Mouse (Mus musculus) B cell, adult 62 days (primary cell): ENCODE measurements around the gene Fam227b. TPM values are rescaled to one million over a fixed set of nuclear protein-coding genes. Genes with fewer than 3 reads are reported as not detected.

ENCODE experiments used
- total RNA-seq: library from RNA; stranded (reverse); gene quantifications from 4 replicates; pipeline ENCODE4 v1.2.4, GENCODE M21; 2023

Gene Fam227b
- total RNA-seq: not detected in 4 replicates

GRCm38 (mm10) chr2:126151855-126152571, at the start of gene Fam227b, which contains the start of gene Dtwd1:
TSS of gene Fam227b (minus strand) at chr2:126152004.
TSS of gene Dtwd1 (plus strand) at chr2:126152141.

DNA sequence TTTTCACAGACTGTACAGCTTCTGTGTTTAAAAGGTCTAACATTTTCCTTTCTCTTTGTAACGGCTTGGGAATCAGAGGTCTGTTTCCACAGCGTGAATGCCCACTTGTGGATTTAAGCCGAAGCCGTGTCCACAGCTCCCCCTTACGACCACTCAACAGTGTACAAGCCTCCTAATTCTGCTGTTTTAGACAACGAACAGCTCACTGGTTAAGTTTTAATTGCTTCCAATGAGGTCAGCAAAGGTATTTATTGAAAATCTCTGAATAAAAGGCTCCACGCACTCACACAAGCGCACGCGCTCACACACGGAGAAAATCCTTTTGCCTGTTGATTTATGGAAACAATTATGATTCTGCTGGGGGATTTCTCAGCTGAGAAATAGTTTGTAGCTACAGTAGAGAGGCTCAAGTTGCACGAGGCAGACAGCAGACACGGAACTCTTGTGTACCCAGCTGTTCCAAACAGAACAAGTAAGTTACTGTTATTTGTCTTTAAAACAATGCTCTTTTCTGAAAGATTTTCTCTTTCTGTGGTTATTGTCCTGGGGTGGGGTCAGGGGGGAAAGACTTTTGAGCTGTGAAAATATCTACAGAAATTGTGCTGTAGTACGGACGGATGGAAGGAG, 117.3 kb downstream of the Fam227b start, which contains the start of gene Fgf7:
Fgf7 (plus strand) TSS at position 280 of the 627 bp plus-strand sequence.

Other genes with a start within 250 kb of the Fam227b start
- 0.21 to 0.72 TPM in 2 of 4 replicates, not detected in the others for gene Fgf7, start 117.3 kb downstream of the Fam227b start, total RNA-seq
- 4.8 to 6.8 TPM (median 5.2 TPM) in 4 replicates for gene Dtwd1, start 137 bp upstream of the Fam227b start, total RNA-seq
- gene Gm17555, start 63.1 kb upstream of the Fam227b start, total RNA-seq: not detected in 4 replicates